Mouse (Mus musculus) kidney, adult 9 months (tissue): Measurements from ENCODE around the gene Pex6.
"Not testable (repeated sequence)": the region's sequence is repeated elsewhere in the genome, so short reads cannot be mapped to it uniquely, and the experiment has no call there.

ENCODE experiments used
- DNase-seq: peaks from one replicate; pipeline ENCODE4 v3.0.0; 2022

Pex6 gene

GRCm38 (mm10) chr17:46741305-46741704 is 30.0 kb downstream of the Pex6 start:
- no peak for DNase-seq

GRCm38 (mm10) chr17:46742986-46743385 is 31.7 kb downstream of the Pex6 start:
- no peak for DNase-seq

- DNase-seq = no peak
Measured at GRCm38 (mm10) chr17:46745506-46745905, 34.2 kb downstream of the Pex6 start.

GRCm38 (mm10) chr17:46747234-46747633 is 36.0 kb downstream of the Pex6 start:
- DNase-seq = no peak

GRCm38 (mm10) chr17:46747806-46748205 is 36.5 kb downstream of the Pex6 start:
- DNase-seq = no peak

GRCm38 (mm10) chr17:46749282-46749681 is 38.0 kb downstream of the Pex6 start:
- no peak for DNase-seq

GRCm38 (mm10) chr17:46750580-46750979 is 39.3 kb downstream of the Pex6 start:
- DNase-seq = no peak

- peak; percentile 71 for DNase-seq
Measured at GRCm38 (mm10) chr17:46751056-46751793, 40.0 kb downstream of the Pex6 start.

GRCm38 (mm10) chr17:46751794-46752556 is 40.7 kb downstream of the Pex6 start, which contains the start of gene Cnpy3:
TSS of gene Cnpy3 (minus strand) at chr17:46752214.
- peak; percentile 98 for DNase-seq

GRCm38 (mm10) chr17:46758753-46759152 is 47.5 kb downstream of the Pex6 start:
- no peak for DNase-seq

GRCm38 (mm10) chr17:46763544-46763943 is 52.3 kb downstream of the Pex6 start, which contains the start of gene Ptcra:
TSS of gene Ptcra (minus strand) at chr17:46763712.
- no peak for DNase-seq

- not testable (repeated sequence) for DNase-seq
Measured at GRCm38 (mm10) chr17:46764916-46765315, 53.7 kb downstream of the Pex6 start.

GRCm38 (mm10) chr17:46767868-46768267 is 56.6 kb downstream of the Pex6 start:
- no peak for DNase-seq

GRCm38 (mm10) chr17:46770546-46770945 is 59.3 kb downstream of the Pex6 start:
- DNase-seq = no peak

- DNase-seq = no peak
Measured at GRCm38 (mm10) chr17:46771025-46771424, 59.8 kb downstream of the Pex6 start.

- no peak for DNase-seq
Measured at GRCm38 (mm10) chr17:46771616-46772015, 60.4 kb downstream of the Pex6 start.

GRCm38 (mm10) chr17:46772038-46772403 is 60.8 kb downstream of the Pex6 start:
- DNase-seq = no peak

- peak; percentile 89 for DNase-seq
Measured at GRCm38 (mm10) chr17:46772404-46773277, 61.4 kb downstream of the Pex6 start, which contains the start of gene 2310039H08Rik. TSS of gene 2310039H08Rik (plus strand) at chr17:46772635.

GRCm38 (mm10) chr17:46773278-46774130 is 62.2 kb downstream of the Pex6 start:
- peak; percentile 42 for DNase-seq

- DNase-seq = no peak
Measured at GRCm38 (mm10) chr17:46774131-46774472, 62.8 kb downstream of the Pex6 start.

GRCm38 (mm10) chr17:46775070-46775469 is 63.8 kb downstream of the Pex6 start:
- no peak for DNase-seq
